Mouse (Mus musculus) embryonic stem cell, embryonic (primary cell): Measurements from ENCODE around the gene Hpca.

Experiments used
- CTCF ChIA-PET, 4 experiments: fragments of 300-600 bp in 2 of 4; fragments of 350-600 bp in 2 of 4; sonication (Branson Sonifier 250); formaldehyde crosslinking; loops; one replicate each; lab custom pipeline; 2022; ENCODE audit warnings: inconsistent platforms in 2 of 4; lab: Charles Lee
- POLR2A ChIA-PET, 4 experiments: fragments of 300-600 bp in 2 of 4; fragments of 350-600 bp in 2 of 4; sonication (Branson Sonifier 250); formaldehyde crosslinking; loops; one replicate each; lab custom pipeline; 2022; ENCODE audit warnings: antibody characterized with exemption in 4 of 4, inconsistent platforms in 1 of 4; lab: Charles Lee

Hpca gene

DNA sequence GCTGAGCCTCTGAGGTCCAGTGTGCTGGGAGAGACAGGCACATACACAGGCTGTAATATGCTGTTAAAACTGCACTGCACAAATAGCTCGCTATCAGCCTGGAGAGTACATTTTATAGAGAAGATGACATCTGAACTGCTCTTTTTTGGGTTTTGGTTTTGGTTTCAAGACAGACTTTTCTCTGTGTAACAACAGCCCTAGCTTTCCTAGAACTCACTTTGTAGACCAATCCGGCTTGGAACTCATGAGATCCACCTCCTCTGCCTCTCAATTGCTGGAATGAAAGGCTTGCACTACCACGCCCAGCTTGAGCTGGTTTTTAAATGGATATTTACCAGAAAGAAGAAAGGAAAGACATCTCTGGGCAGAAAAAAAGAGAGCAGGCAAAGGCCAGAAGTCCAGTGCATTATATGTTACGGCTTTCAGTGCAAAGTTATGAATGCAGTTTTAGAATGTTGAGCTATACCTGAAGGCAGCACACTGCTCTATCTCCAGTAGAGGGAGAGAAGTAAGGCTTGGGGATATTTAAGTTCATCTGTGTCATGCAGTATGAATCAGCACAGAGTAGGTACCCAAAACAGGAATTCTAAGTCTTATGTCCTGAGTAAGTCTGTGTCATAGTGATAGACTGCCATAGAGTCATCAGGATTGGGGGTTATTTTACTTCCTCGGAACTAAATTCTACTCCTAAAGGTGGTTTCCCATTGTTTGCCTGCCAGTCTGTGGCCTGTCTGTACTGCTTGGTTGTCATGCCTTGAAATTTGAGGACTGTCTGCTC is 54.0 kb downstream of the Hpca start:
- CTCF ChIA-PET = interaction anchor here in 3 of 4 experiments (0.5 to 2.1 kb wide), 3 partner anchors 15 to 143 kb away, joined by 3 to 6 read pairs (median 4); no protein-coding TSS in a partner anchor
- POLR2A ChIA-PET = interaction anchor here (0.6 to 14.6 kb wide), 28 partner anchors 8 to 1672 kb away, joined by 3 to 266 read pairs (median 4); partner anchors contain the start of gene Rnf19b (in 3 of the 4)

- POLR2A ChIA-PET = interaction anchor here in 3 of 4 experiments (0.6 to 14.6 kb wide), 6 partner anchors 7 to 72 kb away, joined by 3 to 266 read pairs (median 6); partner anchors contain the start of gene Rnf19b (in 2 of the 3)
- CTCF ChIA-PET = no interaction called here
Measured at GRCm38 (mm10) chr4:129065688-129066236, 56.1 kb downstream of the Hpca start.

DNA sequence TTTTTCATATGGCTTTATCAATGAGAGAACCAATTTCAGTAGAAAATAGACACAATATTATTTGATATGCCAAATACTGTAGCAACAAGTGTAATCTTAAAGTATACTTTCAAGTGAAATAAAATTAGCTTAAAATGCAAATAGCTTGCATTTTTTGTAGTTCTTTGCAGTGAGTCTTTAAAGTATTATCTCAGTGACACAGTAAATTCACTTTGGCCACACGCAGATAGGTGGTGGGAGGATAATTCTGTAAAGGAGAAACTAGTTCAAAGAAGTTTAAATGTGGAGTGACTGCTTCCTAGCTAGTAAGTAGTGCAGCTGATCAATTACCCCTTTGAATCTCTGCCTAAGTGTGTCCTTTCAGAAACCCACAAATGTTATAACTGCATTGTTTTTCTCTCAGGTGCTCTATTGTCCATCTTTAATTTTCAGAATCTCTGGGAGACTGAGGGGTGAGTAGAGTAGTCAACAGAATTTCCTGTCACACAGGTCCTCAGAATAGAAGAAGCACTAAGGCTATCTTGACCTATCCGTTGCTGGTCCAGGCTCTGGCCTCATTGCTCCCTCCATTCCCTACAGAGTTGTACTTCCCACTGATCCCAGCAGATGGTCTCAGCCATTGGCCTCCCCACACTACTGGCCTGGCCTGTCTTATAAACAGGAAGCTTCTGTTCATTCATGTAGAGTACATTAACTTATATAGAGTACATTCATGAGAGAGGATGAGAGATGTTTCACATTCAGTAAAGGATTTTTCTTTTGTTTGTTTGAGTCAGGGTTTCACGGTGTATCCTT is 59.4 kb downstream of the Hpca start:
- ChIA-PET POLR2A (interaction anchor here in 2 of 4 experiments (0.9 to 3.3 kb wide), 16 partner anchors 12 to 399 kb away, joined by 3 to 18 read pairs (median 4); partner anchors contain the start of genes Azin2 (in 1 of the 2) and Bsdc1 (in 1 of the 2)), CTCF (interaction anchor here in 3 of 4 experiments (0.6 to 1.0 kb wide), 4 partner anchors 20 to 92 kb away, joined by 3 read pairs; no protein-coding TSS in a partner anchor)
